16 mouse cellular contexts compared by ENCODE assay signal in the genomic region with DNA sequence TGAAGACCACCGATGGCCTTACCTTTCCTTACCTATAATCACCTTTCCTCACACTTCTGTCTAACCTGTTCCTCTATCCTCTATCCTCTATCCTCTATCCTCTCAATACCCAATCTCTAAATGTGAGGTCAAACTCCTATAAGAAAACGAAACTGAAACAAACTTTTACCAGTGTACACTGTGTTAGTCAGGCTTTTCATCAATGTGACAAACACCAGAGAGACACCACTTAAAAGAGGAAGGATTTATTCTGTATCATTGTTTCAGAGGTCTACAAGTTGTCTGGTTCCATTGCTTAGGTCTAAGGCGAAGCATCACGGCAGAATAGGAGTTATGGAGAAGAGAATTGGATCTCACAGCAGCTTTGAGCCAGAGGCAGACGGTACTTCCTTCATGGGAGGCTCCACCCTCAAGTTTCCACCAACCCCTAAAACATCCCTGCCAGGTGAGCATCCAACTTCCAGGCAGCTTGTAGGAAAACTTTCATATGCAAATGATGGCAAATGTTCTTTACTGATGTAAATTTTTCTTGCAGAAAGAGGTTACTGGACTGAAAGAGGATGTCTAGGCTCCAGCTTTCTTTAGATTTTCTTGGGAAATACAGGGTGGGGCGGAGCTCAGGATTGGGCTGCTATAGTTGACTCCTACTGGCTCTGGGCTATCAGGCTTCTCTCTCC. TPM values are rescaled to one million over a fixed set of nuclear protein-coding genes. Genes with fewer than 3 reads are reported as not detected.
DNase-seq lines count a peak whose midpoint lies in the region; ATAC-seq and TF ChIP-seq lines count a peak whose summit lies in the region.
"Had no signal": no experiment of that assay in that cellular context is flagged by ENCODE, and none has a peak within 500 bp of the region (broad histone marks: within the 10 kb centered on the region; RNA-seq: fewer than 3 reads in every experiment).

No protein-coding gene starts in this region.

- no peaks in the 10 kb centered on the region for H3K36me3 ChIP-seq in intestine, embryonic 15.5 days
- H3K36me3 ChIP-seq in intestine, embryonic 16.5 days (ENCODE audit: control insufficient read depth, insufficient read depth, low read length): no peaks in the 10 kb centered on the region
- H3K36me3 ChIP-seq in MEL (ENCODE audit: control insufficient read depth in 1 of 2, insufficient read depth in 2 of 2, low read length in 2 of 2): no peaks in the 10 kb centered on the region
- no peaks in the 10 kb centered on the region for H3K36me3 ChIP-seq in small intestine, adult 2 months (ENCODE audit: control insufficient read depth, insufficient read depth, low read length)
- H3K36me3 ChIP-seq: forebrain, embryonic 15.5 days; heart, embryonic 12.5 days; midbrain, embryonic 10.5 days had no signal

- H3K27ac ChIP-seq in intestine, embryonic 15.5 days: no peak overlapping the region
- H3K27ac ChIP-seq in intestine, embryonic 16.5 days (ENCODE audit: low read length): no peak overlapping the region
- H3K27ac ChIP-seq in MEL (ENCODE audit: control insufficient read depth, low read depth, low read length): no peak overlapping the region
- no peak overlapping the region for H3K27ac ChIP-seq in small intestine, adult 2 months (ENCODE audit: insufficient read depth, low read depth, low read length)
- H3K27ac ChIP-seq: forebrain, embryonic 15.5 days; midbrain, embryonic 10.5 days had no signal

- no peak for TF ChIP-seq CTCF in MEL (IDR thresholded peaks at IDR 0.05 in 2 of 3, conservative IDR thresholded peaks at IDR 0.05 in 1 of 3; ENCODE audit: control insufficient read depth in 1 of 3, insufficient read depth in 1 of 3, low read depth in 2 of 3, low read length in 3 of 3, poor library complexity in 1 of 3, severe bottlenecking in 1 of 3)
- TF ChIP-seq CTCF in small intestine, adult 2 months (IDR thresholded peaks at IDR 0.05; ENCODE audit: extremely low read depth, insufficient read length, insufficient replicate concordance, low read depth, low read length): no peak

- no peak for TF ChIP-seq EP300 in MEL (IDR thresholded peaks at IDR 0.05; ENCODE audit: low read depth in 1 of 2, low read length in 2 of 2)

- 68% methylated on average over 6 of the region's 6 CpGs for WGBS in intestine, embryonic 15.5 days
- 78% methylated on average over 6 of the region's 6 CpGs for WGBS in intestine, embryonic 16.5 days
- WGBS in small intestine, adult 2 months: 49% methylated on average over 6 of the region's 6 CpGs

- no peaks in the 10 kb centered on the region for H3K27me3 ChIP-seq in intestine, embryonic 15.5 days (replicated peaks)
- H3K27me3 ChIP-seq in intestine, embryonic 16.5 days (replicated peaks; ENCODE audit: control insufficient read depth, insufficient read depth, low read length): no peaks in the 10 kb centered on the region
- no peaks in the 10 kb centered on the region for H3K27me3 ChIP-seq in MEL (ENCODE audit: control insufficient read depth in 1 of 2, insufficient read depth in 2 of 2, low read length in 2 of 2)
- H3K27me3 ChIP-seq in small intestine, adult 2 months (ENCODE audit: control insufficient read depth, insufficient read depth, low read length): no peaks in the 10 kb centered on the region
- H3K27me3 ChIP-seq: forebrain, embryonic 15.5 days; heart, embryonic 12.5 days had no signal

- H3K79me2 ChIP-seq in MEL (ENCODE audit: control insufficient read depth, insufficient read depth, low read length, poor library complexity): no peaks in the 10 kb centered on the region

- ATAC-seq in intestine, embryonic 15.5 days: 0 out of 2 replicates have a peak, but pooled peaks have one; percentile 28
- ATAC-seq in intestine, embryonic 16.5 days: no peak
- ATAC-seq in erythroblast, adult 5-6 weeks (replicated peaks; ENCODE audit: low FRiP score, poor library complexity, severe bottlenecking): no peak
- ATAC-seq: forebrain, embryonic 15.5 days; intestine, postnatal 0 days had no signal

- no peak overlapping the region for H3K9ac ChIP-seq in intestine, embryonic 15.5 days
- H3K9ac ChIP-seq in intestine, embryonic 16.5 days (ENCODE audit: low read depth, low read length): no peak overlapping the region
- no peak overlapping the region for H3K9ac ChIP-seq in MEL (ENCODE audit: control insufficient read depth, low read depth, low read length, poor library complexity, severe bottlenecking)
- H3K9ac ChIP-seq: forebrain, embryonic 15.5 days; heart, embryonic 12.5 days had no signal

- TF ChIP-seq RAD21 in MEL (IDR thresholded peaks at IDR 0.05; ENCODE audit: low read depth, low read length): no peak

- H3K4me1 ChIP-seq in intestine, embryonic 15.5 days (replicated peaks): no peaks in the 10 kb centered on the region
- no peaks in the 10 kb centered on the region for H3K4me1 ChIP-seq in intestine, embryonic 16.5 days (ENCODE audit: control insufficient read depth, insufficient read depth, low read length)
- H3K4me1 ChIP-seq in MEL (ENCODE audit: control insufficient read depth in 1 of 2, insufficient read depth in 2 of 2, low read length in 2 of 2): no peaks in the 10 kb centered on the region
- 0 out of 2 replicates have a peak, but pooled peaks cover 2% of the 10 kb centered on the region for H3K4me1 ChIP-seq in small intestine, adult 2 months (ENCODE audit: control insufficient read depth, insufficient read depth, insufficient read length, low read length)
- H3K4me1 ChIP-seq: forebrain, embryonic 15.5 days; heart, embryonic 12.5 days; midbrain, embryonic 10.5 days had no signal

- H3K4me3 ChIP-seq in intestine, embryonic 15.5 days (replicated peaks): no peak overlapping the region
- no peak overlapping the region for H3K4me3 ChIP-seq in intestine, embryonic 16.5 days (ENCODE audit: low read length)
- peak overlapping the region in 1 of 2 experiments; percentile 53; a peak in 1 of 4 replicates for H3K4me3 ChIP-seq in MEL (ENCODE audit: control insufficient read depth in 1 of 2, insufficient read depth in 1 of 2, low read depth in 2 of 2, low read length in 2 of 2)
- H3K4me3 ChIP-seq in small intestine, adult 2 months (ENCODE audit: low read depth, low read length): peak overlapping the region; percentile 13; the same call in 1 of the 2 replicates
- H3K4me3 ChIP-seq: forebrain, embryonic 15.5 days; heart, embryonic 12.5 days; midbrain, embryonic 10.5 days had no signal

- no peaks in the 10 kb centered on the region for H3K9me3 ChIP-seq in intestine, embryonic 15.5 days
- no peaks in the 10 kb centered on the region for H3K9me3 ChIP-seq in intestine, embryonic 16.5 days (ENCODE audit: control insufficient read depth, low read length)
- no peaks in the 10 kb centered on the region for H3K9me3 ChIP-seq in MEL (replicated peaks; ENCODE audit: insufficient read depth, low read length)

- DNase-seq in MEL (ENCODE audit: low read depth, low spot score): peak; percentile 16
- DNase-seq in induced T-regulatory cell, adult 2 months (ENCODE audit: low read depth): peak; percentile 61
- no peak for DNase-seq in ovary, adult 18-20 months (ENCODE audit: low spot score)
- DNase-seq in left cerebral cortex, postnatal 10 days (ENCODE audit: extremely low spot score in 1 of 2, low spot score in 2 of 2): no peak
- DNase-seq: B cell, adult 2 months; cerebellum, adult 11 months; heart, postnatal 4 days; lung, adult 2 months had no signal

- no peak for TF ChIP-seq POLR2A in MEL (IDR thresholded peaks at IDR 0.05; ENCODE audit: control insufficient read depth in 1 of 2, insufficient read depth in 1 of 2, low read depth in 1 of 2, low read length in 2 of 2, poor library complexity in 1 of 2)
- TF ChIP-seq POLR2A in small intestine, adult 2 months (IDR thresholded peaks at IDR 0.05; ENCODE audit: low read depth, low read length): no peak

- intact Hi-C loops in left cerebral cortex, postnatal 10 days (cut with DNase I): loop anchor here (5.0 kb wide), 1 partner anchor 34 kb away; no protein-coding TSS in a partner anchor

- H3K4me2 ChIP-seq in intestine, embryonic 15.5 days (replicated peaks): no peak overlapping the region
- no peak overlapping the region for H3K4me2 ChIP-seq in intestine, embryonic 16.5 days (ENCODE audit: low read depth, low read length)
- H3K4me2 ChIP-seq: forebrain, embryonic 15.5 days; heart, embryonic 12.5 days had no signal

TF ChIP-seq in MEL, 35 proteins besides CTCF, POLR2A, EP300 and RAD21 (continues in another document):
- TF ChIP-seq E2F4 (IDR thresholded peaks at IDR 0.05; ENCODE audit: borderline replicate concordance, low read depth, low read length): no peak
- TF ChIP-seq CHD2 (IDR thresholded peaks at IDR 0.05; ENCODE audit: low read length): no peak
- no peak for TF ChIP-seq ZC3H11A (IDR thresholded peaks at IDR 0.05; ENCODE audit: low read depth, low read length)
- no peak for TF ChIP-seq SMC3 (IDR thresholded peaks at IDR 0.05; ENCODE audit: low read depth, low read length)
- TF ChIP-seq GABPA (IDR thresholded peaks at IDR 0.05; ENCODE audit: low read depth, low read length): no peak
- no peak for TF ChIP-seq TAL1 (IDR thresholded peaks at IDR 0.05; ENCODE audit: low read length)
- TF ChIP-seq HCFC1 (IDR thresholded peaks at IDR 0.05; ENCODE audit: low read depth, low read length): no peak
- no peak for TF ChIP-seq TCF12 (IDR thresholded peaks at IDR 0.05; ENCODE audit: low read depth, low read length)
- no peak for TF ChIP-seq BHLHE40 (IDR thresholded peaks at IDR 0.05; ENCODE audit: borderline replicate concordance, low read depth, low read length)
- no peak for TF ChIP-seq UBTF (IDR thresholded peaks at IDR 0.05; ENCODE audit: borderline replicate concordance, insufficient read depth, low read depth, low read length)
- no peak for TF ChIP-seq NRF1 (IDR thresholded peaks at IDR 0.05; ENCODE audit: insufficient read depth, low read depth, low read length, poor library complexity, severe bottlenecking)
- no peak for TF ChIP-seq POLR2AphosphoS5 (IDR thresholded peaks at IDR 0.05; ENCODE audit: borderline replicate concordance, low read depth, low read length)
- TF ChIP-seq MAFK (IDR thresholded peaks at IDR 0.05; ENCODE audit: borderline replicate concordance, low read depth, low read length): no peak
- TF ChIP-seq MYB (IDR thresholded peaks at IDR 0.05; ENCODE audit: low read depth, low read length): no peak
- no peak for TF ChIP-seq TBP (IDR thresholded peaks at IDR 0.05; ENCODE audit: low read depth, low read length)

RNA-seq across cellular contexts. Expression of a gene that starts 30.8 kb away (rescaled TPM):
- 0.58 and 0.69 TPM in 2 replicates for polyA plus RNA-seq in intestine, embryonic 15.5 days (2015; fragmentation: Nextera tagmentation; extraction: Ambion mirVana)
- 0.22 and 0.32 TPM in 2 replicates for polyA plus RNA-seq in intestine, embryonic 16.5 days (2015; fragmentation: Nextera tagmentation; extraction: Ambion mirVana)
- total RNA-seq in MEL (2012; rRNA removed): 0.19 and 0.23 TPM in 2 replicates
- polyA plus RNA-seq in MEL (2012; ENCODE audit: insufficient read depth in 1 of 2, insufficient read length in 2 of 2, low read depth in 1 of 2, low replicate concordance in 2 of 2, missing spikeins in 1 of 2): under 1 TPM in 1 of 2 experiments, not detected in 1; 0.42 TPM
- polyA plus RNA-seq in small intestine, adult 2 months (2012; rRNA removed): 0.14 TPM in 1 of 2 replicates, not detected in the other
- total RNA-seq in left cerebral cortex, postnatal 10 days (2021): 1 to 10 TPM in 1 of 2 experiments, under 1 TPM in 1; 0.95 to 2.7 TPM
- not detected in 2 replicates for total RNA-seq in erythroblast, adult 5-6 weeks (2015; ENCODE audit: low replicate concordance)
- total RNA-seq in erythroblast, adult 5-6 weeks (2017; ENCODE audit: low replicate concordance): not detected in 2 replicates

Comparison
In these comparisons a context has a peak if more than half of its experiments do, and no peak if none do; other contexts are left out.
1. DNase-seq: peak in MEL (single experiment) and induced T-regulatory cell, adult 2 months (single experiment); none in ovary, adult 18-20 months (single experiment) and left cerebral cortex, postnatal 10 days (0 of 2).